Mouse (Mus musculus) C2C12 (cell line): Measurements from ENCODE around the gene Gm10563. TPM values are rescaled to one million over a fixed set of nuclear protein-coding genes. Genes with fewer than 3 reads are reported as not detected.

Experiments
- H3K27me3 ChIP-seq: one replicate; pipeline ENCODE4 v1.6.1; 2011; ENCODE audit not compliant: control insufficient read depth, insufficient read depth, insufficient read length
- H3K36me3 ChIP-seq: one replicate; pipeline ENCODE4 v1.6.1; 2011; ENCODE audit not compliant: control insufficient read depth, insufficient read depth
- H3K4me3 ChIP-seq: one replicate; pipeline ENCODE4 v1.5.1; 2011; ENCODE audit warnings: mild to moderate bottlenecking, control low read depth; ENCODE audit not compliant: poor library complexity, insufficient read depth, severe bottlenecking
- H3K79me2 ChIP-seq: one replicate; pipeline ENCODE4 v1.6.1; 2011; ENCODE audit not compliant: control insufficient read depth, insufficient read depth
- H3K79me3 ChIP-seq: one replicate; pipeline ENCODE4 v1.6.1; 2011; ENCODE audit warnings: low read depth, control low read depth
- H3ac ChIP-seq: one replicate; pipeline ENCODE3; 2011; ENCODE audit warnings: low read depth; ENCODE audit not compliant: control insufficient read depth, insufficient read length
- CEBPB ChIP-seq: IDR thresholded peaks from one replicate; pipeline ENCODE4 v1.6.1; 2011; ENCODE audit warnings: low read depth, mild to moderate bottlenecking, control low read depth, moderate library complexity
- CTCF ChIP-seq: IDR thresholded peaks from one replicate; pipeline ENCODE4 v1.5.1; 2011; ENCODE audit not compliant: control insufficient read depth, insufficient read depth, insufficient read length
- FOSL1 ChIP-seq: IDR thresholded peaks from one replicate; pipeline ENCODE4 v1.8.0; 2011; ENCODE audit warnings: mild to moderate bottlenecking, low read length; ENCODE audit not compliant: poor library complexity, insufficient read depth, severe bottlenecking
- MAX ChIP-seq: IDR thresholded peaks from one replicate; pipeline ENCODE4 v1.6.1; 2011; ENCODE audit warnings: mild to moderate bottlenecking, control low read depth
- MYOD1 ChIP-seq: IDR thresholded peaks from one replicate; pipeline ENCODE4 v1.6.1; 2011; ENCODE audit warnings: low read depth; ENCODE audit not compliant: control insufficient read depth, insufficient read length
- MYOG ChIP-seq: IDR thresholded peaks from one replicate; pipeline ENCODE4 v1.6.1; 2011; ENCODE audit not compliant: control insufficient read depth, insufficient read length; ENCODE audit errors: extremely low read depth
- USF1 ChIP-seq: IDR thresholded peaks from one replicate; pipeline ENCODE4 v1.6.1; 2011; ENCODE audit warnings: low read depth, mild to moderate bottlenecking, control low read depth, moderate library complexity
- polyA plus RNA-seq: library from polyadenylated mRNA; unstranded; fragments of >200 nt; fragmentation: generic; extraction: Trizol; gene quantifications from one replicate; pipeline ENCODE4 v1.2.1, GENCODE M21; 2012; ENCODE audit warnings: missing spikeins

The Gm10563 gene
- polyA plus RNA-seq, 1 experiment: not detected

DNA sequence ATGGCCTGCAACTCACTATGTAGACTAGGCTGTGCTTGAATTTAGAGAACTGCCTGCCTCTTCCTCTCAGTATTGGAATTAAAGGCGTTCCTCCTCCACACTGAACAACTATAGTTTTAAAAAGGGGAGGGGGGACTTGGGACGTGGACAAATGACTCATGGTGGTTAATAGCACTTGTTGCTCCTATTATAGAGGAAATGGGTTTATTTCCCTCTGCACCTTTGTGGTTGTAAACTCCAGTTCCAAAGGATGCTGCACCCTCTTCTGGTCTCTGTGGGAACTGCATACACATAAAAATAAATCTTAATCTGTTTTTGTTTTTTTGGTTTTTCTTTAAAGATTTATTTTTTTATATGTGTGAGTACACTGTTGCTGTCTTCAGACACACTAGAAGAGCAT lies 77.0 kb downstream of the Gm10563 start:
- Histone ChIP-seq H3K79me3 (peaks cover 86% of the 10 kb centered on the region), H3K27me3 (no peaks in the 10 kb centered on the region), H3K79me2 (peaks cover 93% of the 10 kb centered on the region), H3K36me3 (peaks cover 12% of the 10 kb centered on the region), H3ac (no peak overlapping the region), H3K4me3 (no peak overlapping the region)
- no peak for TF ChIP-seq CTCF

DNA sequence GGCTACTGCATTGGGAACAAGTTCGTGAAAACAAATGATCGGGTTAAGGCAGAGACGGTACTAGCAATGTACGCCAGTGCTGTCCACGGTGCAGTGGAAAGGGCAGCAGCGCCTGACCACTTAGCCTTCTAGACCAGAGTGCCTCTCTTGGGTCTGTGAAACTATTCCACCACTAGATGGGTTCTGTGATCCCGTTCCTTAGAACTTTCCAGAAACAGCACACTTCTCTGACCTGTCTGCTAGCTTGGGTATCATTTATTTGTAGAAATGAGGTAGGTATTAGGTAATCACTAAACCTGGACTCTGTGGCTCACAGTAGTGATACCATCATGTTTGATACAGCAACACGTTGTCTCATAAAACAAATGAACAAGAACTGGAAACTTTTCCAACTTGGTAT lies 78.7 kb downstream of the Gm10563 start:
- peaks cover 77% of the 10 kb centered on the region for H3K79me2 ChIP-seq
- no peak for TF ChIP-seq CEBPB
- TF ChIP-seq USF1: no peak
- TF ChIP-seq FOSL1: no peak
- no peak for TF ChIP-seq MYOD1
- no peak for TF ChIP-seq CTCF
- no peak for TF ChIP-seq MYOG
- no peak for TF ChIP-seq MAX
- H3ac ChIP-seq: no peak overlapping the region
- H3K36me3 ChIP-seq: peaks cover 12% of the 10 kb centered on the region
- no peak overlapping the region for H3K4me3 ChIP-seq
- no peaks in the 10 kb centered on the region for H3K27me3 ChIP-seq
- H3K79me3 ChIP-seq: peaks cover 70% of the 10 kb centered on the region

Other genes with a start within 250 kb of the Gm10563 start
- gene Gabrd, start 247.3 kb downstream of the Gm10563 start, polyA plus RNA-seq: not detected
- 0.90 TPM for gene Cfap74, start 236.2 kb downstream of the Gm10563 start, polyA plus RNA-seq
- not detected for gene Tmem52, start 176.3 kb downstream of the Gm10563 start, polyA plus RNA-seq
- 338 TPM for gene Gnb1, start 154.0 kb downstream of the Gm10563 start, polyA plus RNA-seq
- gene Nadk, start 83.0 kb downstream of the Gm10563 start, polyA plus RNA-seq: 209 TPM
- gene Slc35e2, start 44.0 kb downstream of the Gm10563 start, polyA plus RNA-seq: 6.3 TPM
- gene Cdk11b, start 20.6 kb downstream of the Gm10563 start, polyA plus RNA-seq: 40.4 TPM
- 4.5 TPM for gene Mmp23, start 8.0 kb upstream of the Gm10563 start, polyA plus RNA-seq
- 16.2 TPM for gene Mib2, start 23.8 kb upstream of the Gm10563 start, polyA plus RNA-seq
- gene Fndc10, start 48.9 kb upstream of the Gm10563 start, polyA plus RNA-seq: 9.0 TPM
- 92.4 TPM for gene Ssu72, start 59.4 kb upstream of the Gm10563 start, polyA plus RNA-seq
- 0.39 TPM for gene Tmem240, start 89.4 kb upstream of the Gm10563 start, polyA plus RNA-seq
- gene Atad3a, start 115.7 kb upstream of the Gm10563 start, polyA plus RNA-seq: 72.9 TPM
- 1.0 TPM for gene Vwa1, start 129.3 kb upstream of the Gm10563 start, polyA plus RNA-seq
- gene Tmem88b, start 140.5 kb upstream of the Gm10563 start, polyA plus RNA-seq: 0.18 TPM
- gene Ankrd65, start 145.0 kb upstream of the Gm10563 start, polyA plus RNA-seq: not detected
- 262 TPM for gene Mrpl20, start 157.5 kb upstream of the Gm10563 start, polyA plus RNA-seq
- gene Ccnl2, start 167.1 kb upstream of the Gm10563 start, polyA plus RNA-seq: 18.8 TPM
- 140 TPM for gene Aurkaip1, start 185.9 kb upstream of the Gm10563 start, polyA plus RNA-seq
- gene Mxra8, start 194.3 kb upstream of the Gm10563 start, polyA plus RNA-seq: 38.0 TPM
- gene Dvl1, start 202.0 kb upstream of the Gm10563 start, polyA plus RNA-seq: 46.6 TPM
- gene Tas1r3, start 218.0 kb upstream of the Gm10563 start, polyA plus RNA-seq: 0.08 TPM
- 11.8 TPM for gene Cptp, start 224.0 kb upstream of the Gm10563 start, polyA plus RNA-seq
- gene Ints11, start 224.1 kb upstream of the Gm10563 start, polyA plus RNA-seq: 68.4 TPM
- gene Pusl1, start 246.4 kb upstream of the Gm10563 start, polyA plus RNA-seq: 30.7 TPM
- gene Acap3, start 246.4 kb upstream of the Gm10563 start, polyA plus RNA-seq: 31.0 TPM